Mouse (Mus musculus): ENCODE data around the gene Rrp7a.
"Not testable (repeated sequence)": the region's sequence is repeated elsewhere in the genome, so short reads cannot be mapped to it uniquely, and the experiment has no call there.

Gene Rrp7a

DNA sequence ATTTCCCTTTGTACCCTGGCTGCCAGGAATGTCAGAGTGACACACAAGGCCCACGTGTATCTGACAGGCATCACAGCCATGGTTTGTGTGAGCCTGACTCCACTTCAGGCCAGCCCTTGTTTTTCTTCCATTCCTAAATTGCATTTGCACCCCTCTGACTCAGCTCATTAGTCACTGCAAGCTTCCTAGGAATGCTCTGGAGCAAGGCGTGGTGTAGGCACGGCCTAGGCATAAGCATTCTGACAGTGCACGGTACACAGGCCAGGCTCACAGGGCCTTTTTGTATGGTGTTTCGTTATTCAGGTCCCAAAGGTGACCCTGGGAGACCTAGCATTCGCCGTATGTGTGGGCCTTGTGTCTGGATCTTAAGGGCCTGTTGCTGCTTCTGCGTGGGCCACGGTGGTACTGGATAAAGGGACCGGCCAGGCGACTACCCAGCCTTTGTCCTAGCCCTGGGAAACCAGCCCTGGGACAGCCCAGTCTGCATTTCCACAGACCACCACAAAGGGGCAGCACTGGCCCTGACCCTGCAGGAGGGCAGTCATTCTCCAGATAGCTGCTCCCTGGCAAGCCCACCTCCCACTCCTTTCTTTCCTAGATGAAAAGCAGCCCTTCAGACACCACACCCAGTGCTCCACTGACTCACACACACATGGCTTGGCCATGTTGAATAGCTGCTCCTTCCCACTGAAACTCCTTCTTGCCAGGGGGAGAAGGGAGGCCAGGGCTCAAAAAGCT is 34.5 kb upstream of the Rrp7a start:
- DNase-seq (ENCODE audit: low spot score): no peak

DNA sequence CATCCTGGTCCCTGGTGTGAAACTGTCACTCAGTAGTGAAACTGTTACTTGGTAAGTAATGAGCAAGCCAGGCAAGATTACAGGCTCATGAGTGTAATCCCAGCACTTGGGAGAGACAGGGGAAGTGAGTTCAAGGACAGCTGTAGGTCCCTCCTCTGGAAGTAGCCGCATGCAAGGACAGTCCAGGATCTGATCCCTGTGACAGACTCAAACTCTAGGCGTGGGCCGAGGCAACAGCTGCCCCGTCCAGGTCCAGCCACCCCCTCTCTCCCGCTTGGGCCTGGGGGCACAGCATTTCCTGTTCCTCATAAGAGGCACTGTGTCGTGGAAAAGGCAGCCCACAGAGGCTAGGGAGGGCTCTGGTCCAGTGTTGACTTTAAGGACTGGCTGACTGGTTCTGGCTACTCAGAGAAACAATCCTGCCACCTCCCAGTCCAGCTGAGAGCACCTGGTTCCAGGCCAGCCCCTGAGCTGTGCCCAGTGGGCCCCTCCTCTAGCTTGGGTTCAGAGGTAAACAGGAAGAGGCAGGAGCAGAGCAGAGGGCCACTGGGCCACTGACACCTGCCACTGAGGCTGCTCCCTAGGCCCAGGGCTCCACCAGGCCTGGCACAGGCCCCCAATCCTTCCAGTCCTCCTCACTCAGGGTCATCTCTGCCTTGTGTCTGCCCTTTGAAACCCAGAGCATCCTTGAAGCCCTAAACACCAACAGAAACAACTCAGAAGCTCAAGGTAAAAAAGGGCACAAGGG is 33.2 kb upstream of the Rrp7a start:
- no peak for DNase-seq (ENCODE audit: low spot score)

DNA sequence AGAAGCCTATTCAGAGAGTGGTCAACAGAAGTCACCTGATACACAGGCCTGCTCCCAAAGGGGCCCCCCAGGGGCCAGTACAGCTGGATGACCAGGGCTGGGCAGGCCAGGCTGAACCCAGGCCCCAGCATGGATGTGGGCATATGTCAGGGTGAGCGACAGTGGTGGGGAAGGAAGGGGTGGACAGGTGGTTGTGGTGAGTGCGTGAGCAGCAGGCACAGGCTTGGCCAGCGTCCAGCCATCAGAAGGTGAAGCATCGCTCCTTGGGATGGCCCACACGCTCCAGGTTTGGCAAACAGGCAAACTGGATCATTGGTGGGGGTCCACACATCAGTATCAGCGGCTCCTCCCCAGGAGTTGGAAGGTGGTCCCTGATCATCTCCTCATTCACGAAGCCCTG is 31.7 kb upstream of the Rrp7a start:
- no peak for DNase-seq (ENCODE audit: low spot score)

DNA sequence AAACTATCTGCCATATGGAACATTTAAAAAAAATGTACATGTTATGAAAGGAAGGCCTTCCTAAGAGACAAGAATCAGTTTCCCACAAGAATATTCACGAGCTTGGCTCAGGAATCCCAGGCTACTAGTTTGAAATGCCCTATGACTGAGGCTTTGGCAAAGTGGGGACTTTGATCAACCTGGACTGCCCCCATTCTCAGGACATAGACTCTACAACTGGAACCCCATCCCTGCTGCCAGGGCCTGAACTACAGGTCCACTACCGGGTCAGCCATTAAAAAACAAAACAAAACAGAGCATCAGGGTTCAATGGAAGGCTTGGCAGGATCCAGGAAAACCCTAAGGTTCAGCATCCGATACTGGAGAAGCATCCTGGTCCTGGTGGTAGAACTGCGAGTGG is 28.1 kb upstream of the Rrp7a start:
- DNase-seq (ENCODE audit: low spot score): no peak

DNA sequence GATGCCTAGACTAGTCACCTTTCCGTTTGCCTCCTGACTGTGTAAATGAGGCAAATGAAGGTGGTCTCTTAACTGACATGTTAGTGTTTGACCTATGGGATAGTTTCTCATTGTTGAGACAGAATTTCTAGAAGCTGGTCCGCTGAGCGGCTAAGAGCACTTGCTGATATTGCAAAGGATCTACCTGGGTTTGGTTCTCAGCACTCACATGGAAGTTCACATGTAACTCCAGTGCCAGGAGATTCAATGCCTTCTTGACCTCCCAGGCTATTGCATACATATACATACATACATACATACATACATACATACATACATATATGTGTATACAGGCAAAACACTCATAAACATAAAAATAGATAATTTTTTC is 27.5 kb upstream of the Rrp7a start:
- no peak for DNase-seq (ENCODE audit: low spot score)

DNA sequence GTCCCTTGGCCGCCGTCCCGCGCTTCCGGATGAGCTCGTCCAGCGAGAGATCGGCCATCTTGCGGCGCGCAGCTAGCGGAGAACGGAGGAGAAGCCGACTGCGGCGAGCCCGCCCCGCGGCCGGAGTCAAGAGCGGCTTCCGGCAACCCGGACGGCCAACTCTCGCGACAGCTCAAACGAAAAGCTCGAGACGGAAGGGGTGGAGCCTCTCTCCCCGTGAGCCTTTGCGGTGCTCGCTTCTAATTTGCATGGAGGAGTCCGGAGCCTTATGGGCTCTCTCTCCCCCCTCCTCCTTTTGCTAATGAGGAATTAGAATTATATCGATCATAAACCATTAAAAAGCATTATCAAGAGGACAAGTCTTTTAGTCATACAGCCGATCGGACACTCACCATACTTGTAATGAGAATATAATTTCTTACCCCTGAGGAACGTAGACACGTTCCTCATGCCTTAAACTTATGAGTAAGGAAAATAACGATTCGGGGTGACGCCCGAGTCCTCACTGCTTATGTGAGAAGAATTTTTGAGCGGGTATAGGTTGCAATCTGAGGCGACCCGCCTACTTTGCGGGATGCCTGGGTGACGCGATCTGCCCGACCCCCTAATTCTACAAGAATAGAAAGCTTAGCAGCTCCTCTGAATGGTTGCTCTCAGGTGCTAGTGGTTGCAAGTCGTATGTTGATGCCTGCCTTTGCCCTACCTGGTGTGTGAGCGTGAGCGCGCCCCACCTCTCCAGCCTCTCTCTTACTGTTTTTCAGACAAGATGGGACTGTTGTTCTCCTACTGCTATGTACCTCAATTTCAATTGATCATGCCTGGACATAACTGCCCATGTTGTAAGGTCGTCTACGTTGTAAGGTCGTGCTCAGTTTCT is 26.8 kb upstream of the Rrp7a start, which contains the start of gene Poldip3:
Poldip3 (minus strand) TSS at position 189 of the 877 bp plus-strand sequence.
- peak; percentile 99 for DNase-seq (ENCODE audit: low spot score)

DNA sequence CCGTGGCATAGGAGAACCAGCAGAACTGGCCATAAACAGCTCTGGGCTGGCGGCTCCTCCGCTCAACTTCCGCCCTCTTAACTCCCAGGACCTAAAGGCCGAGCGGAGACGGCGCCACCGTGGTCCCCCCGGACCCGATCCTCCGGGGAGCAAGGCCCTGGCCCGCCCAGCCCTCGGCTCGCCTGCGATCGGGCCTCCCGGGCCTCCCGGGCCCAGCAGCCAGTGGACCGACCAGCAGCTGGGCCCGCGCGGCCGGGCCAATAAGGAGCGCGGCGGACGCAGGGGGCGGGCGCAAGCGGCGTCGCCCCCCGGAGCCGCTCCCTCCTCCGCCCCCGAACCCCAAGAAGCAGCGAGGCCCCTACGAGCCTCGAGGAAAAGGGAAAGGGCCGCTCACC is 26.2 kb upstream of the Rrp7a start:
- DNase-seq (ENCODE audit: low spot score): peak; percentile 71

DNA sequence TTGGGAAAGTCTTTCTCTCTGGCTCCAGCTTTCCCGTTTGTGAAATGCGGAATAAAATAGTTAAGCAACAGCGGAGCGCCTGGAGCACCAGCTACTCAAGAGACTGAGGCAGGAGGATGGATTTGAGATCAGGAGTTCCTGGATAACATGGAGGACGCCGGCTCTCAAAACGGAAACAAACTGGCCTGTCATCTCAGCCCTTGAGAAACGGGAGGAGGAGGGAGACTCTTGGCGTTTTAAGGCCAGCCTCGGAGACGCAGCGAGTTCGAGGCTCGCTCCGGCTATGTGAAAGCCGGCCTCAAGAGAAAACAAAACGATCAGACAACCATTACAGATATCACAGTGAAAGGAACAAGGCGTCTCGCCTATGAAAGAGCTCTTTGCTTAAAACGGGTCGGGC is 25.8 kb upstream of the Rrp7a start:
- DNase-seq (ENCODE audit: low spot score): peak; percentile 29

DNA sequence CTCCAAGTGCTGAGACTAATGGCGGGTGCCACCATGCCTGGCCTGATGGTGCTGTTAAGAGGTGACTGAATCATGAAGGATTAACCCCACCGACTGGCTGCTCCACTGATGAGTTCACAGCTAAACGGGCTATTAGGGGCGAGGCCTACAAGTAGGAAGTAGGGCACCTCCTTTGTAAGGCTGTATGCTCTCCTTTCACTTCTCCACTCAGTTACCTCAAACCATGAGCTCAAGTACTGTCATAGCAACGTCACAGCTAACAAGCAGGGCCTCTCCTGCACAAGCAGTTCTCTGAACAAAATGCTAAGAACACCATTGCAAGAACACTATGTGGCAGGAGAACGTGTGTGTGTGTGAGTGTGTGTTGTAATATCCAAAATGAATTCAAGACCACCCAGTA is 22.9 kb upstream of the Rrp7a start:
- no peak for DNase-seq (ENCODE audit: low spot score)

DNA sequence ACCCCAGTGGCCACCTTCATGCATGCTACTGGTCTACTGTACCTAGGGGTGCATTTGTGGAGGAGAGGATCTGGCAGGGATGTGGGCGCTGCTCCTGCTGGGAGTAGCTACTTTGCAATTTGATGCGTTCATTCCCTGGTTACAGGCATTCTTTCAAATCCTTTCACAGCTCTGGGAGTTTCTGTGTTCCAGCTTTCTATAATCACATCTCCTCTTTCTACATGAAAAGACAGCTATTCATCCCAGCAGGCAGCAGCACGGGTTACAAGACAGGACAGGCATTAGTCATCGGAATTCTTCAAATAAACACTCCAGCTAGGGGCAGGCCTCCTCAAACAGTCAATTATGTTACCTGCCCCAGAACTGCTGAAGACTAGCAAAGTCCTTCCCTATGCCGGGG is 20.3 kb upstream of the Rrp7a start:
- no peak for DNase-seq (ENCODE audit: low spot score)

DNA sequence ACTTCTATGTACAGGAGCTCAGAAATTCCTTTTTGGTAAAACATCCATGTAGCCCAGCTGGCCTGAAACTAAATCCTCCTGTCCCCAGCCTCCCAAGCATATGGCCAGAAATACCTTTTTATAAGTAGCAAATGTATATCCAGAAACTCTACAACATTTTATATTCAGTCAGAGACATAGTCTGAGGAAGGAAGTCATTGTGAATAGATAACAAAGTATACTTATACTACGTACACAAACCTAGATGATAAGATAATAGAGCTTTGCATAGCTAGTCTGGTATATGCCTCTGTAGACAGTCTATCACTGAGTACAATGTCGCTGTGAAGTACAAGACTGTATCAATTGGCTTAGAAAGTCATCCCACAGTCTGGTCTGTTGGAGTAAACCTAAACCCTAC is 13.1 kb upstream of the Rrp7a start:
- DNase-seq (ENCODE audit: low spot score): no peak

DNA sequence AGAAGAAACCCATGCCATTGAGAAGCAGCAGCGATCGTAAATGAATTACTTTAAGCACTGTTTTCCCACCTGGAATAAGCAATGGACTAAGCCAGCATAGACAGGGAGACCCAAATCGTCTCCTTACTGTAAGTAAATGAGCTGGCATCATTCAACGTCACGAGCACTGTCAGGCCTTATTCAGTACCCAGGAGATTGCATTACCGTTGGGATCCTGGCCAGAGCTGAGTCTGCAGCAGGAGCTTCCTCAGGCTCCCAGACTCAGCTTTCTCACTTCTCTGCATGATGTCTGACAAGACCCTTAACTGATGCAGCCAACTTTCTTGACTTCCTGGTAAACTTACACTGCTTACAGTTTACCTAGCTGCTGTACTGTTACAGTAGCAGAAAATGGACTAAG is 12.1 kb upstream of the Rrp7a start:
- no peak for DNase-seq (ENCODE audit: low spot score)

DNA sequence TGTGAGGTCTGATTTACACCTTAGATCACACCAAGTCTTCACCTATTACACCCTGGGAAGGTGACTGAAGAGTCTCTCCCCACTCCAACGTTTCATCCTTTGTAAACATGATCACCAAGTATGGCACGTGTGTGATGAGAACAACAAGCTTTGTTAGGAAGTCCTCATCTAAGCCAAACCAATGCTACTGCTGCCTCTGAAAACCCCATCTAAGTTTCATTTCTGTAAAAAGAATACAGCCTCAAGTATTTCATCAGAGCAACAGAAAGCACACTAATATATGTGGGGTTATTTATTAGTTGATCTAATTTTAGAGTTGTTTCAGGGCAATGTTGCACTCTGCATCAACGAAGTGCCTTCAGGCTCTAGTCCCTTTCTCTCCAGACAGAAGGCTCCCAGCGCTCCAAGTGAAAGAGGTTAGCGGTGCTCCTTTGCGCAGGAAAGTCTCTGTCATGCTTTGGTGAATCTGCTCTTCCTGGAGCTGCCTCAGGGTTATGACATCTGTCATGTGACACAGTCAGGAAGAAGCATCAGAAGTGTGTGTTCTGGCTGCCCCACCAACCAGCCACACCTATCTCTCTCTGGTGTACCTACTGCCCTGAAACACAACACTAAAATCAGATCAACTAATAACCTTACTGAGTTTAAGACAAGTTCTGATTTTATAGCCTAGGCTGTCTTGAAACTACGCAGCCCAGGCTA is 7.1 kb upstream of the Rrp7a start:
- no peak for DNase-seq (ENCODE audit: low spot score)

DNA sequence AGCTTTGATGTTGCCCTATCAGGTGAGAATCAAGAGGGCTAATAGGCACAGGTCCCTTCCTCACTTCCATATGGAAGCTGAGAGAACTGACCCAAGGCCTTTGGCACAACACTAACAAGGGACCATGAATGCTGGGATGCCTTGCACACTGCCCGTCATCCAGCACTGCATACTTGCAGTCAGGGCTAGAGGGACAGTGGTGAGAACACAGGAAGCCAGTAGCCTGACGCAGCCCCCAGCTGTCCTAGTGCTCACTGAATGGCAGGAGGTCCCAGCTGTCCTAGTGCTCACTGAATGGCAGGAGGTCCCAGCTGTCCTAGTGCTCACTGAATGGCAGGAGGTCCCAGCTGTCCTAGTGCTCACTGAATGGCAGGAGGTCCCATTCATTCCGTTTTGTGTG is 4.4 kb upstream of the Rrp7a start:
- not testable (repeated sequence) for DNase-seq (ENCODE audit: low spot score)

DNA sequence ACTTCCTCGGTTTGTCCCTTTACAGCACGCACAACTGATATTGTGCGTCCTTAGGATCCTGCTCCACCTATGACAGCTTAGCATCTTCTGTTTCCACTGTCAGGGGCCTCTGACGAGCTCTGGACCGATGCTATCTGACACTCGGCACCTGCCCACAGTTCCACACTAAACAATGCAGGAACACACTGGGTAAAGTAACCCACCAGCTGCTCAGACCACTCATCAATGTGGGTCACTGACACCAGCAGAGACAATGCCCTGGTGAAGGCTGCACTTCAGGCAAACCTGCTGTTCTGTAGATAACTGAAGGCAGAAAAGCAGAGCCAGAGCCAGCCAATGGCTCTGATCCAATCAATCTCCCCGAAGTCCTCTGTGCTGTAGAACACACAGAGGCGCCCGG is 4.0 kb upstream of the Rrp7a start:
- no peak for DNase-seq (ENCODE audit: low spot score)

DNA sequence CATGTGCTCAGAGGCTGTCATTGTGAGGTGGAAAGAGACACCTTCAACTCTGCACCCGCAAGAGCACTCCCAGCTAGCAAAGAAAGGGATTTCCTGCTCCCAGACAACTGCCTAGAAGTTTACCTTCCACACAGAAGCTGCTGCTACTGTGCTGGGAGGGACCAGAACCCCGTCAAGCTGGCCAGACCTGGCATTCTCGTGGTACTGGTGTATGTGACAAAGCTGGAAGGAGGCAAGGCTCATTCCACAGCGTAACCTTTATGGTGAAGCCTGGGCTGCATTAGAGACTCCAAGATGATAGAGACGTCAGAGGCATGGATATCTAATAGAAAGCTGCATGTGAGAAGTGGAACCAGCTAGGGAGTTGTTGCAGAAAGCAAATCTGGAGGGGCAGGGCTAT is 2.0 kb upstream of the Rrp7a start:
- DNase-seq (ENCODE audit: low spot score): no peak

DNA sequence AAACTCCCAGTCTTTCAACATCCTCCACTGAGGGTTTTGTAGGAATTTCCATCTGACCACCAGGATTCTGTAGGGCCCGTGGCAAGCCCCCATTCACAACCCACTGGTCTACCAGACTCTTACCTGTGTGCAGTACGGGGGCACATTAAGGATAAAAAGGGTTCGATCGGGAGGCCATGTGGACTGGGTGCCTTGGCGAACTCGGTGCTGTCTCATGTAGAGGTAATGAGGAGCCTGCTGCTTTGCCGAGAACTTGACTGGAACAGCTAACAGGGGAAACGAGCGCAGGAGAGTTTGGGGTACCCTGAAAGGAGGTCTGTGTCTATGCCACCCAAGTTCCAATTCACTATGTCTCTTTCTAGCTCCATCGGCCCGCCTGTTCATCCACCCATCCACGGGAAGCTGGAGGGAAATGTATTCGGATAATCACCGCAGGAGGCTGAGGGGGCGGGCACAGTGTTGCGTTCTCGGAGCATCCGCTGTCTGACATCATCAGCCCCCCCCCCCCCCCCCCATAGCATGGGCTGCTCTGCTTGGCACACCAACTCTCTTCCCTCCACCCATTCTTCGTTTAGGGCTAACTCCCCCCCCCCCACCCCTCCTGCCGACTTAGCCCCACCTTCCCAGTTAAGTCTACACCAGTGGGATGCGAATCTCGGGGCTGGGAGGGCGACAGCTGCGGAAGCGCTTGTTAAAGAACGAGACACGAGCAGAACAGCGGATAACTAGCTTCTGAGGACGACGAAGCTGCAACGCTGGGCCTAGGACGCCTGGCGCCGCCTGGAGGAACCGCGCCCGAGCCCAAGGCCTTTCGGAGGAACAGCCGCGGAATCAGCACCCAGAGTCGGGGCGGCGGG is 664 bp downstream of the Rrp7a start:
- DNase-seq (ENCODE audit: low spot score): peak; percentile 41

DNA sequence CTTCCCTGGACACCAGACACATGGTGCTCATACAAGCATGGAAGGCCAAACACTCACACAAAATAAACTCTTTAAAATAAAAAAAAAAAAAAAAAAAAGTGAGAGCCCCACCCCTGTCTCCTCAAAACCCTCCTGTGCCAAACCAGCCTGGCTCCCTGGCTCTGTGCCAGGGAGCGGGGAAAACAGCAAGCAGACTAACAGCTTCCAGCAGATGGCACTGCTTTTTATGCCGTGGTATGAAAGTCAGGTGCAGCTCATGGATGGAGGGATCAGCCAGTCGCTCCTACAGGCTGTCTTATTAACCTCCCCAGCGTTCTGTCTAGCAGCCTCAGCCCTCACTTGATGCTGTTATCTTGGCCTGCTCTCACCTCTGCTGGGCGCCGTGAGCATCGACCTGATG is 4.2 kb downstream of the Rrp7a start:
- DNase-seq (ENCODE audit: low spot score): no peak

DNA sequence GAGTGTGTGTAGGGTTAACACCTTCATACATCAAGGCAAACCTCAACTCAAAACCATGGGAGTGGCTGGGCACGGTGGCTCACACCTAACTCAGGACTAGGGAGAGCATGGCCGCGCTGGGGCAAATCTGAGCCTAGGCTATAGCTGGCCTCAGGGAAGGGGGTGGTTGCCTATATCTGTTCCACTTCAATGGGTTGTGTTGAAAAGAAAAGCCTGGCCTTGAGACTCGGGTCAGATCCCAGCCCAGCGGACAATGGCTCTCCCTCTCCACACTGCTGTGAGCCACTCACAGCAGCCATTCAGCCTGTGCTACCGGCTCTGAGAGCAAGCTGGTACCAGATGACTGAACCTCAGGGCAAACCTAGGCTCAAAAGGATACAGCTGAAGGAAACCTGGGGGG is 7.5 kb downstream of the Rrp7a start:
- DNase-seq (ENCODE audit: low spot score): no peak

DNA sequence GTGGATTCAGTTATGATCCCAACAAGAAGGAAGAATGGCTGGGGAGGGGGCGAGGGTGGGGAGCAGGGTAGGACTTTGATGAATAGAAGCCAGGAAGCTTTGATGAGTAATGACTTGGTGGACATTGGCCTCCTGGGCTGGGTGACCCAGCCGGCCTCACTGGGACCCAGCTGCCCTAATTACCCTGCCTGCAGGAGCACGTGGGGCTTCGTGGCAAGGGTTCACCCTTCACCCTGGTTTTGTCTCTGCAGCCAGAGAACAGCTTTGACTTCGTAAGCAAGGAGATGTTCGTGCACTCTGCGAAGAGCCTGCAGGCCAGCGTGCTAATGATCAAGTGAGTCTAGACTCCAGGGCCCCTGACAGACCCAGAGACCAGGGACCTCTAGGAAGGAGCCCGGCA is 8.5 kb downstream of the Rrp7a start:
- no peak for DNase-seq (ENCODE audit: low spot score)

DNA sequence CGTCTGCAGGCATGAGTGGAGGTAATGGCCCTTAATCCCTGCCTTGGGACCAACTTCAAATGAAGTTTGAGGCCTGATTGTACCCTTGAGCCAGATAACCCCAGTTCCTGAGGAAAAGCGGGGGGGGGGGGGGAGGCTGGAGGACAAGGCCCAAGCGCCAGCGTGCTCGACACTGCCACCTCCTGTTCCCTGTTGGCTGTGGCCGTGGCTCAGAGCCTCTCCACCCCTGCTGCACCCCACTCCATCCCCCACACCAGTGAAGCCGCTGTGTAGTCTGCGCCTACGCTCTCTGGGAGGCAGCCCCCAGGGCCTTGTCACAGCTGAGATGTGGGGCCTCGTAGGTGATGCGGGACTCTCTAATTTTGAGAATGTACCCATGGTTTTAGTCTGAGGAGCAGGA is 9.7 kb downstream of the Rrp7a start:
- DNase-seq (ENCODE audit: low spot score): peak; percentile 15
